Mouse (Mus musculus): Measurements from ENCODE around the gene Reep6. TPM values are rescaled to one million over a fixed set of nuclear protein-coding genes. Genes with fewer than 3 reads are reported as not detected.

Reep6 gene
- polyA plus RNA-seq, 1 experiment: 287 TPM

DNA sequence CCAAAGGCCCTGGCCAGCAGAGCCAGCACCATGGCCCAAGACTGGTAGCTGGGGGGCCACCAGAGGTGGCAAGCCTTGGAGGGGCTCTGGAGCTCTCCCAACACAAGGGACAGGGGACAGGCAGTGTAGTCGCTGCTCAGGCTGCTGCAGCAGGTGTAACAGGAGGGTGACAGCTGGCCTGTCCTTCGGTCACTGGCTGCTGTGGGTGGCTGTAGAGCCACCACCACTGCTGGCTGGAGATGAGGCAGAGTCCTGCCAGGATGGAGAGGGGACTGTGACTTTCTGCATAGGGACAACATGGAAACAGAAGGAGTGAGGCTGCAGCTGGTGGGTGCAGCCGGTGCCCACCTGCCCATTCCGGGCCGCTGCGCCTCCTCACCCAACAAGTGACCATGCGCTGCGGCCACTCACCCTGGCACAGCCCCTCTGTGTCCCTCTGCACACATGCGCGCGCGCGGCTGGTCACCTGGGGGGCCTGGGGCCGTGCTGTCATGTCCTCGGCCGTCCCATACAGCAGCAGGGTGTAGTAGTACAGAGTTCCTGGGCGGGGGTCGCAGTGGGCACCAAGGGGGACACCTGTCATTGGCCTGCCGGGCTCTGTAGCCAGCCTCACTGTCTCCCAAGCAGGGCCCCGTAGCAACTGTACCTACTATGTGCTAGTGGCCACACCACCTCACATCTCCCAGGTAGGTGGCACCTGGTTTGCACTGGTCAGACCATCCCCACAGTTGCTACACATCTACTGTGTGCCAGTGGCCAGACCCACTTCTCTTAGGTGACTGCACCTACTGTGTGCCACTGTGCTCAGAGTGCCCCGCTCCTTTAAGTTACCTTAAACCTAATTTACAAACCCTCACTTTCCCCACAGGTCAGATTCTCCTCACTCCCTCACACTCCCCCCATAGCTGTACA is 7.8 kb upstream of the Reep6 start:
- Histone ChIP-seq H3K4me3 (ENCODE audit: low read depth, low read length) (no peak overlapping the region), H3K36me3 (ENCODE audit: control insufficient read depth, insufficient read depth, low read length) (peaks cover 11% of the 10 kb centered on the region; the same call in 1 of the 2 replicates), H3K4me1 (ENCODE audit: control insufficient read depth, insufficient read depth, insufficient read length, low read length) (peaks cover 30% of the 10 kb centered on the region), H3K27ac (ENCODE audit: insufficient read depth, low read depth, low read length) (no peak overlapping the region), H3K27me3 (ENCODE audit: control insufficient read depth, insufficient read depth, low read length) (no peaks in the 10 kb centered on the region)
- TF ChIP-seq CTCF (IDR thresholded peaks at IDR 0.05; ENCODE audit: extremely low read depth, insufficient read length, insufficient replicate concordance, low read depth, low read length): no peak
- no peak for TF ChIP-seq POLR2A (IDR thresholded peaks at IDR 0.05; ENCODE audit: low read depth, low read length)
- WGBS: 94% methylated on average over 21 of the region's 21 CpGs

DNA sequence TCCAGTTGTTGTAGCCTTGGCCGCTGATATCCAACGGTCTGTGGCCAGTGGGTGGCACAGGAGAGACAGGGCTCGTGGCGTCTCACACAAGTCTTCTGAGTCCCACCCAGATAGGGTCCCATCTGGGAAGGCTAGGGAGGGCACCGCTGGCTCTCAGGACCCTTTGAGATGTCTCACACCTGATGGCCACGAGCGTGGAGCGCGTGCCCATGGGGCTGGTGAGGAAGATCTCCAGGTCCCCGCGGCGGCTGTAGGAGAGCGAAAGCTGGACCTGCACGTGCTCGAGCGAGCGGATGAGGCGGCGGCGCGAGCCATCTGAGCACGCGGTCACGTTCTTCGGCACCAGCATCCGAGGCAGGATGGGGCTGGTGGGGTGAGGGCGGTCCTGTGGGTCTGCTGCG is 6.9 kb upstream of the Reep6 start:
- TF ChIP-seq CTCF (IDR thresholded peaks at IDR 0.05; ENCODE audit: extremely low read depth, insufficient read length, insufficient replicate concordance, low read depth, low read length): no peak
- TF ChIP-seq POLR2A (IDR thresholded peaks at IDR 0.05; ENCODE audit: low read depth, low read length): no peak
- Histone ChIP-seq H3K27me3 (ENCODE audit: control insufficient read depth, insufficient read depth, low read length) (no peaks in the 10 kb centered on the region), H3K4me1 (ENCODE audit: control insufficient read depth, insufficient read depth, insufficient read length, low read length) (peaks cover 30% of the 10 kb centered on the region), H3K27ac (ENCODE audit: insufficient read depth, low read depth, low read length) (no peak overlapping the region), H3K4me3 (ENCODE audit: low read depth, low read length) (peak overlapping the region; percentile 66), H3K36me3 (ENCODE audit: control insufficient read depth, insufficient read depth, low read length) (peaks cover 9% of the 10 kb centered on the region; the same call in 1 of the 2 replicates)
- WGBS: under 1% methylated on average over 28 of the region's 28 CpGs

GRCm38 (mm10) chr10:80323261-80324119 is 6.3 kb upstream of the Reep6 start:
- peaks cover 32% of the 10 kb centered on the region for H3K4me1 ChIP-seq (ENCODE audit: control insufficient read depth, insufficient read depth, insufficient read length, low read length)
- peaks cover 5% of the 10 kb centered on the region; the same call in 1 of the 2 replicates for H3K36me3 ChIP-seq (ENCODE audit: control insufficient read depth, insufficient read depth, low read length)
- H3K27ac ChIP-seq (ENCODE audit: insufficient read depth, low read depth, low read length): peak overlapping the region; percentile 48
- TF ChIP-seq CTCF (IDR thresholded peaks at IDR 0.05; ENCODE audit: extremely low read depth, insufficient read length, insufficient replicate concordance, low read depth, low read length): no peak
- no peak; the same call in 1 of the 2 replicates for TF ChIP-seq POLR2A (IDR thresholded peaks at IDR 0.05; ENCODE audit: low read depth, low read length)
- no peaks in the 10 kb centered on the region for H3K27me3 ChIP-seq (ENCODE audit: control insufficient read depth, insufficient read depth, low read length)
- WGBS: under 1% methylated on average over 46 of the region's 46 CpGs
- peak overlapping the region; percentile 66 for H3K4me3 ChIP-seq (ENCODE audit: low read depth, low read length)

DNA sequence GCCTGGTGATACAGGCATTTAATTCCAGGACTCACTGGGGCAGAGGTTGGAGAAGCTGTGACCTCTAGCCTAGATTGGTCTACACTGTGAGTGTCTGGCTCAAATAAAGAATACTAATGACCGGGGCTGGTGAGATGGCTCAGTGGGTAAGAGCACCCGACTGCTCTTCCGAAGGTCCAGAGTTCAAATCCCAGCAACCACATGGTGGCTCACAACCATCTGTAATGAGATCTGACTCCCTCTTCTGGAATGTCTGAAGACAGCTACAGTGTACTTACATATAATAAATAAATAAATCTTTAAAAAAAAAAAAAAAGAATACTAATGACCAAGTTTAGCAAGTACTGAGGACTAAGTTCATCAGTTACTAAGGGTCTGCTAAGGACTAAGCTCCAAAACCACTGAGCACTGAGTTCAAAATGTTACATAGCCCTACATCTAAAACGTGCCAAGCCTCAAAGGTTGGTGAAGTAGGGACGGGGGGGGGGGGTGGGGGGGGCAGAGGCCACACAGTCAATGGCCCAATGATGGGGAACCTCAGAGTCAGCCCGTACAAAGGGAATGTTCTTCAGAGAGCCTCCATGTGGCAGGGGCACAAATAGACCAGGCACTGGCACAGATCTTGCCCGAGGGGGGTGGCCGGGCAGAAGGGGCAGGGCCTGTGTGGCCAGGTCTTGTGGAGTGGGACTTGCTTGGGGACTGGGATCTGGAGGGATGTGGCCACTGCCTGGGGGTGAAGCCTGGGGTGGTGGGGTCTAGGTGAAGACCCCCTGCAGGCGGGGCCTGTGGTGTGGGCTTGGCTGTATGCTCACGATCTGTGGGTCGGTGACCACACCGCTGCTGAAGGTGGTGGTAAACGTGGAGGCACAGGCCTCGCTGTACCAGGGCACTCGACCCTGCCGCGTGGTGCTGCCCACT is 5.4 kb upstream of the Reep6 start:
- TF ChIP-seq POLR2A (IDR thresholded peaks at IDR 0.05; ENCODE audit: low read depth, low read length) (no peak), CTCF (IDR thresholded peaks at IDR 0.05; ENCODE audit: extremely low read depth, insufficient read length, insufficient replicate concordance, low read depth, low read length) (no peak)
- H3K4me3 ChIP-seq (ENCODE audit: low read depth, low read length): no peak overlapping the region
- peak overlapping the region; percentile 45 for H3K27ac ChIP-seq (ENCODE audit: insufficient read depth, low read depth, low read length)

DNA sequence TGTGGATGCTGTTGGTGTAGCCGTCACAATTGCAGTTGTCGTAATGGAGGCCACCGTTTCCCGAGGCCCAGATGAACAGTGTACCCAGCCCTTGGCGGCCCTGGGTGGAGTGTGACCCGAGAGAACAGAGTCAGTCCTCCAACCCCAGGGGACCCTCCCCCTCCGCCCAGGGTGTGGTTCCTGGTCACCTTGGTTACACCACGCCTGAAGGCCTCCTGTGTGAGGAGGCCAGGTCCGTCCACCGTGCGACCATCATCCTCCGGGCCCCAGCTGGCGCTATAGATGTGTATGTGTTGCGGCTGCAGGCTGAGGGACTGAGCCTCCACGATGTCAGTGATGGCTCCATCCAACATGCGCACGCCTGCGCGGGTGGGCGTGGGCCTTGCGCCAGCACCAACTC is 4.7 kb upstream of the Reep6 start:
- no peak overlapping the region for H3K4me3 ChIP-seq (ENCODE audit: low read depth, low read length)
- H3K36me3 ChIP-seq (ENCODE audit: control insufficient read depth, insufficient read depth, low read length): no peaks in the 10 kb centered on the region
- no peaks in the 10 kb centered on the region for H3K27me3 ChIP-seq (ENCODE audit: control insufficient read depth, insufficient read depth, low read length)
- H3K27ac ChIP-seq (ENCODE audit: insufficient read depth, low read depth, low read length): no peak overlapping the region
- 86% methylated on average over 21 of the region's 21 CpGs for WGBS
- peaks cover 30% of the 10 kb centered on the region for H3K4me1 ChIP-seq (ENCODE audit: control insufficient read depth, insufficient read depth, insufficient read length, low read length)
- TF ChIP-seq CTCF (IDR thresholded peaks at IDR 0.05; ENCODE audit: extremely low read depth, insufficient read length, insufficient replicate concordance, low read depth, low read length) (no peak), POLR2A (IDR thresholded peaks at IDR 0.05; ENCODE audit: low read depth, low read length) (no peak)

More for the DNA sequence above, 5.4 kb upstream of the Reep6 start:
- Histone ChIP-seq H3K36me3 (ENCODE audit: control insufficient read depth, insufficient read depth, low read length) (no peaks in the 10 kb centered on the region), H3K4me1 (ENCODE audit: control insufficient read depth, insufficient read depth, insufficient read length, low read length) (peaks cover 33% of the 10 kb centered on the region), H3K27me3 (ENCODE audit: control insufficient read depth, insufficient read depth, low read length) (no peaks in the 10 kb centered on the region)
- 67% methylated on average over 17 of the region's 17 CpGs for WGBS

GRCm38 (mm10) chr10:80330084-80330483 is 331 bp downstream of the Reep6 start:
- Histone ChIP-seq H3K27ac (ENCODE audit: insufficient read depth, low read depth, low read length) (peak overlapping the region; percentile 97), H3K27me3 (ENCODE audit: control insufficient read depth, insufficient read depth, low read length) (no peaks in the 10 kb centered on the region), H3K4me1 (ENCODE audit: control insufficient read depth, insufficient read depth, insufficient read length, low read length) (peaks cover 24% of the 10 kb centered on the region), H3K4me3 (ENCODE audit: low read depth, low read length) (peak overlapping the region; percentile 87), H3K36me3 (ENCODE audit: control insufficient read depth, insufficient read depth, low read length) (peaks cover 12% of the 10 kb centered on the region)
- under 1% methylated on average over 39 of the region's 41 CpGs for WGBS
- TF ChIP-seq POLR2A (IDR thresholded peaks at IDR 0.05; ENCODE audit: low read depth, low read length) (peak; percentile 74), CTCF (IDR thresholded peaks at IDR 0.05; ENCODE audit: extremely low read depth, insufficient read length, insufficient replicate concordance, low read depth, low read length) (no peak)
